ENCODE assay signal across 8 mouse cellular contexts in genomic region chr19:34636933-34637557, GRCm38 (mm10). TPM values are rescaled to one million over a fixed set of nuclear protein-coding genes. Genes with fewer than 3 reads are reported as not detected.
DNase-seq lines count a peak whose midpoint lies in the region.

No protein-coding gene starts in this region.

- WGBS in midbrain, embryonic 10.5 days: 22% methylated on average over 3 of the region's 3 CpGs

- no peaks in the 10 kb centered on the region; the same call in 1 of the 2 replicates for H3K27me3 ChIP-seq in midbrain, embryonic 10.5 days (ENCODE audit: low read depth, poor library complexity, severe bottlenecking)

- no peaks in the 10 kb centered on the region for H3K36me3 ChIP-seq in midbrain, embryonic 10.5 days

- intact Hi-C loops in left cerebral cortex, postnatal 25 days (cut with DNase I): loop anchor here (1.0 to 5.0 kb wide), 4 partner anchors 89 to 395 kb away; no protein-coding TSS in a partner anchor

- peak; percentile 21 for DNase-seq in ovary, postnatal 10 days (ENCODE audit: low spot score)
- DNase-seq in ovary, adult 18-20 months (ENCODE audit: low spot score): no peak
- DNase-seq in embryo, embryonic 10 days (ENCODE audit: low spot score): peak; percentile 66
- peak; percentile 30 for DNase-seq in gastrocnemius, postnatal 25 days
- peak; percentile 39 for DNase-seq in kidney, adult 11 months
- DNase-seq in left cerebral cortex, postnatal 25 days (ENCODE audit: low spot score in 2 of 2): peak; percentile 46 to 67
- DNase-seq in midbrain, embryonic 10.5 days (ENCODE audit: low spot score): peak; percentile 33
- peak; percentile 58 for DNase-seq in right cerebral cortex, postnatal 4 days

- H3K4me1 ChIP-seq in midbrain, embryonic 10.5 days: no peaks in the 10 kb centered on the region

- H3K27ac ChIP-seq in midbrain, embryonic 10.5 days (replicated peaks): no peak overlapping the region

- no peak overlapping the region for H3K4me3 ChIP-seq in midbrain, embryonic 10.5 days

- H3K9me3 ChIP-seq in midbrain, embryonic 10.5 days (replicated peaks): no peaks in the 10 kb centered on the region

RNA-seq across cellular contexts. Expression of gene Ifit1bl2, which starts 3.5 kb away (rescaled TPM):
- not detected for total RNA-seq in gastrocnemius, postnatal 25 days (2021)
- under 1 TPM; 0.46 to 0.60 TPM for total RNA-seq in left cerebral cortex, postnatal 25 days (2021)
- polyA plus RNA-seq in midbrain, embryonic 10.5 days (2016; fragmentation: Nextera tagmentation; extraction: Ambion mirVana): 0.04 and 0.09 TPM in 2 replicates

RNA-seq across cellular contexts. Expression of gene Ifit1, which starts 3.6 kb away (rescaled TPM):
- under 1 TPM; 0.43 to 0.54 TPM for total RNA-seq in gastrocnemius, postnatal 25 days (2021)
- under 1 TPM; 0.69 to 0.73 TPM for total RNA-seq in left cerebral cortex, postnatal 25 days (2021)
- polyA plus RNA-seq in midbrain, embryonic 10.5 days (2016; fragmentation: Nextera tagmentation; extraction: Ambion mirVana): 0.22 TPM in 1 of 2 replicates, not detected in the other

RNA-seq across cellular contexts. Expression of gene Ifit3b, which starts 29.3 kb away (rescaled TPM):
- under 1 TPM; 0.23 to 0.70 TPM for total RNA-seq in gastrocnemius, postnatal 25 days (2021)
- total RNA-seq in left cerebral cortex, postnatal 25 days (2021): 1 to 10 TPM; 1.9 to 2.0 TPM
- polyA plus RNA-seq in midbrain, embryonic 10.5 days (2016; fragmentation: Nextera tagmentation; extraction: Ambion mirVana): 0.12 TPM in 1 of 2 replicates, not detected in the other

RNA-seq across cellular contexts. Expression of gene Ifit1bl1, which starts 35.3 kb away (rescaled TPM):
- total RNA-seq in gastrocnemius, postnatal 25 days (2021): not detected
- 1 to 10 TPM; 1.8 to 2.2 TPM for total RNA-seq in left cerebral cortex, postnatal 25 days (2021)
- polyA plus RNA-seq in midbrain, embryonic 10.5 days (2016; fragmentation: Nextera tagmentation; extraction: Ambion mirVana): 0.29 TPM in 1 of 2 replicates, not detected in the other

RNA-seq across cellular contexts. Expression of gene Ifit3, which starts 53.7 kb away (rescaled TPM):
- total RNA-seq in gastrocnemius, postnatal 25 days (2021): under 1 TPM; 0.88 to 0.95 TPM
- total RNA-seq in left cerebral cortex, postnatal 25 days (2021): 1 to 10 TPM; 3.7 to 4.5 TPM
- 0.21 and 0.30 TPM in 2 replicates for polyA plus RNA-seq in midbrain, embryonic 10.5 days (2016; fragmentation: Nextera tagmentation; extraction: Ambion mirVana)
